Mouse (Mus musculus): Measurements from ENCODE around the gene Eml5.

DNA sequence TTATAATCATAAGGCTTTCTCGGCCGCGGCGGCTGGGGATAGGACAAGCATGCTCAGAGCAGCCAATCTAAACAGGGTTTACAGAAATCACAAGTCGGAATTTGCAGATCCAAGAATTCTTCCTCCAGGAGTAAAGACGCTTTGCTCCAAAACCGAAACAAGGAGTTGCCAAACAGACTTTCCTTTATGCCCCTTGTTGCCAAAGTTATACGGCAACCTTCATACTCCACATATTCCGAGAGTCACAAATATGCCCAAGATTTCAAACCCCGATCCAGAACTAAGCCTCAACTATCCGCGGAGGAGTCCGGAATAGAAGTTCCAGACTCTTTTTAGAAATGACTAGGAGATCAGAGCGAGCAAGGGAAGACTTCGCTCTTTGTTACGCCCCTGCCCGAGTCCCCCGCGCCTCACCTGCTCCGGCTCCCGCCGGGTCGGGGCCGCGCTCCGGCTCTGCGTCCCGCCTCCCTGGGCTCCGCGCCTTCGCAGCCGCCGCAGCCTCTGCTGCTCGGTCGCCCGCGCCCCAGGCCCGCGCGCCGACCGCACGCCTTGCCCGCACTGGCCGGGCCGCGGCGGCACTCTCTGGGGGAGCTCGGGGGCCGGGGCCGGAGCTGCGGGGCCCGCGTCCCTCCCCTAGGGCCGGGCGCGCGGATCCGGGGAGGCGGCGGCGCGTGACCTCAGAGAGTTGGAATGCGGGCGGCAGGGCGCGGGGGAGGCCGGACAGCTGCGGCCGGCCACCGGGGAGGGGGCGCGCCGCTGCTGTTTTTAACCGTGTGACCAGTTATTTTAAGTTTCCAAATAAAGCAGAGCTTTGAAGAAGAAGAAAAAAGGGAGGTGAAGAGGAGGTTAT is 164.1 kb downstream of the Eml5 start, which contains the start of gene Ptpn21:
- TF ChIP-seq CTCF (IDR thresholded peaks at IDR 0.05; ENCODE audit: extremely low read depth, insufficient read depth, low read length) (no peak), POLR2A (IDR thresholded peaks at IDR 0.05; ENCODE audit: extremely low read depth, insufficient read depth, low read length) (no peak)
